ENCODE assay signal across 9 mouse cellular contexts in genomic region chr7:111896255-111896654, GRCm38 (mm10).
DNase-seq lines count a peak whose midpoint lies in the region; ATAC-seq and TF ChIP-seq lines count a peak whose summit lies in the region.
"Had no signal": no experiment of that assay in that cellular context is flagged by ENCODE, and none has a peak within 500 bp of the region (broad histone marks: within the 10 kb centered on the region; RNA-seq: fewer than 3 reads in every experiment).

No protein-coding gene starts in this region.

- H3K4me2 ChIP-seq in heart, embryonic 12.5 days = no peak overlapping the region
- peak overlapping the region; percentile 4; the same call in 1 of the 2 replicates for H3K4me2 ChIP-seq in forebrain, postnatal 0 days (ENCODE audit: low read depth)
- no peak overlapping the region; the same call in 1 of the 2 replicates for H3K4me2 ChIP-seq in hindbrain, postnatal 0 days (ENCODE audit: low read depth, low read length)
- H3K4me2 ChIP-seq in stomach, postnatal 0 days (replicated peaks; ENCODE audit: low read depth) = no peak overlapping the region
- H3K4me2 ChIP-seq: limb, embryonic 15.5 days had no signal

- no peak for TF ChIP-seq CTCF in forebrain, postnatal 0 days (IDR thresholded peaks at IDR 0.05; ENCODE audit: low read depth)
- TF ChIP-seq CTCF in hindbrain, postnatal 0 days (IDR thresholded peaks at IDR 0.05; ENCODE audit: low read depth) = no peak
- TF ChIP-seq CTCF in stomach, postnatal 0 days (IDR thresholded peaks at IDR 0.05; ENCODE audit: low read depth) = no peak

- no peak; the same call in 1 of the 2 replicates for ATAC-seq in heart, embryonic 12.5 days (ENCODE audit: insufficient number of reproducible peaks, low FRiP score)
- ATAC-seq in forebrain, postnatal 0 days = peak; percentile 100
- ATAC-seq in hindbrain, postnatal 0 days = peak; percentile 81; the same call in 1 of the 2 replicates
- peak; percentile 35; the same call in 1 of the 2 replicates for ATAC-seq in stomach, postnatal 0 days (ENCODE audit: low FRiP score, low TSS enrichment)

- H3K9ac ChIP-seq in heart, embryonic 12.5 days = no peak overlapping the region
- no peak overlapping the region for H3K9ac ChIP-seq in forebrain, postnatal 0 days
- H3K9ac ChIP-seq in hindbrain, postnatal 0 days (replicated peaks; ENCODE audit: low read length) = no peak overlapping the region
- no peak overlapping the region for H3K9ac ChIP-seq in stomach, postnatal 0 days (ENCODE audit: low read length)
- H3K9ac ChIP-seq: limb, embryonic 15.5 days had no signal

- H3K4me3 ChIP-seq in heart, embryonic 12.5 days = no peak overlapping the region
- no peak overlapping the region for H3K4me3 ChIP-seq in forebrain, postnatal 0 days (ENCODE audit: low read depth, low read length)
- no peak overlapping the region for H3K4me3 ChIP-seq in hindbrain, postnatal 0 days (ENCODE audit: low read length)
- no peak overlapping the region for H3K4me3 ChIP-seq in stomach, postnatal 0 days (ENCODE audit: low read depth, low read length)
- H3K4me3 ChIP-seq: limb, embryonic 15.5 days had no signal

- H3K9me3 ChIP-seq in heart, embryonic 12.5 days (replicated peaks) = no peaks in the 10 kb centered on the region
- H3K9me3 ChIP-seq in forebrain, postnatal 0 days (ENCODE audit: low read length) = no peaks in the 10 kb centered on the region
- H3K9me3 ChIP-seq in hindbrain, postnatal 0 days (ENCODE audit: low read length) = peaks cover 2% of the 10 kb centered on the region; the same call in 1 of the 2 replicates
- H3K9me3 ChIP-seq in stomach, postnatal 0 days (ENCODE audit: control insufficient read depth, low read length) = no peaks in the 10 kb centered on the region
- H3K9me3 ChIP-seq: limb, embryonic 15.5 days had no signal

- no peak overlapping the region for H3K27ac ChIP-seq in heart, embryonic 12.5 days (ENCODE audit: poor library complexity, severe bottlenecking)
- H3K27ac ChIP-seq in forebrain, postnatal 0 days (ENCODE audit: low read depth, low read length) = no peak overlapping the region
- no peak overlapping the region for H3K27ac ChIP-seq in hindbrain, postnatal 0 days
- no peak overlapping the region for H3K27ac ChIP-seq in stomach, postnatal 0 days (replicated peaks)
- H3K27ac ChIP-seq: limb, embryonic 15.5 days had no signal

- no peaks in the 10 kb centered on the region for H3K27me3 ChIP-seq in heart, embryonic 12.5 days (replicated peaks)
- H3K27me3 ChIP-seq in forebrain, postnatal 0 days (ENCODE audit: insufficient read depth, low read length) = no peaks in the 10 kb centered on the region
- no peaks in the 10 kb centered on the region for H3K27me3 ChIP-seq in hindbrain, postnatal 0 days (ENCODE audit: insufficient read depth, low read length)
- H3K27me3 ChIP-seq in stomach, postnatal 0 days (ENCODE audit: control insufficient read depth, insufficient read depth, low read length) = no peaks in the 10 kb centered on the region
- H3K27me3 ChIP-seq: limb, embryonic 15.5 days had no signal

- H3K4me1 ChIP-seq in heart, embryonic 12.5 days (replicated peaks) = 0 out of 2 replicates have a peak, but pooled peaks cover 5% of the 10 kb centered on the region
- no peaks in the 10 kb centered on the region for H3K4me1 ChIP-seq in forebrain, postnatal 0 days (ENCODE audit: insufficient read depth)
- no peaks in the 10 kb centered on the region for H3K4me1 ChIP-seq in hindbrain, postnatal 0 days (ENCODE audit: insufficient read depth, low read length)
- H3K4me1 ChIP-seq in stomach, postnatal 0 days (replicated peaks; ENCODE audit: control insufficient read depth, insufficient read depth) = 0 out of 2 replicates have a peak, but pooled peaks cover 2% of the 10 kb centered on the region

- peak; percentile 34 to 50 for DNase-seq in heart, adult 18-20 months
- peak; percentile 58 for DNase-seq in adrenal gland, postnatal 10 days
- peak; percentile 91 for DNase-seq in forebrain, postnatal 0 days
- DNase-seq in hindbrain, postnatal 0 days (ENCODE audit: low spot score) = peak; percentile 83
- peak; percentile 81 for DNase-seq in lung, postnatal 10 days
- DNase-seq in stomach, postnatal 0 days (ENCODE audit: low spot score) = peak; percentile 54
- DNase-seq in thymus, adult 18-20 months = no peak

- TF ChIP-seq EP300 in stomach, postnatal 0 days (optimal IDR thresholded peaks at IDR 0.05) = no peak

- H3K36me3 ChIP-seq in heart, embryonic 12.5 days = no peaks in the 10 kb centered on the region
- H3K36me3 ChIP-seq in forebrain, postnatal 0 days (ENCODE audit: insufficient read depth) = no peaks in the 10 kb centered on the region
- H3K36me3 ChIP-seq in hindbrain, postnatal 0 days (ENCODE audit: insufficient read depth, low read length) = no peaks in the 10 kb centered on the region
- H3K36me3 ChIP-seq in stomach, postnatal 0 days (ENCODE audit: control insufficient read depth, insufficient read depth, low read length) = no peaks in the 10 kb centered on the region
- H3K36me3 ChIP-seq: limb, embryonic 15.5 days had no signal

- WGBS in heart, embryonic 12.5 days = 67% methylated on average over 5 of the region's 5 CpGs
- 13% methylated on average over 5 of the region's 5 CpGs for WGBS in forebrain, postnatal 0 days
- WGBS in hindbrain, postnatal 0 days = 33% methylated on average over 5 of the region's 5 CpGs
- 40% methylated on average over 5 of the region's 5 CpGs for WGBS in stomach, postnatal 0 days

Comparison
In these comparisons a context has a peak if more than half of its experiments do, and no peak if none do; other contexts are left out.
1. DNase-seq: peak in heart, adult 18-20 months (2 of 2), adrenal gland, postnatal 10 days (single experiment), forebrain, postnatal 0 days (single experiment), hindbrain, postnatal 0 days (single experiment), lung, postnatal 10 days (single experiment) and stomach, postnatal 0 days (single experiment); none in thymus, adult 18-20 months (0 of 2).